Mouse (Mus musculus) small intestine, adult 2 months (tissue): ENCODE results near the gene Gli2.
A peak's percentile ranks its signal among the peaks of the same experiment; 100 is the strongest.

Experiments used
- CTCF ChIP-seq: fragments of 200-500 bp; IDR thresholded peaks from 2 replicates; pipeline ENCODE4 v1.5.1; 2012; ENCODE audit warnings: low read depth, mild to moderate bottlenecking, control low read depth, inconsistent platforms, low read length, moderate library complexity, mixed read lengths; ENCODE audit not compliant: insufficient replicate concordance, insufficient read length; ENCODE audit errors: extremely low read depth
- POLR2A ChIP-seq: fragments of 200-500 bp; IDR thresholded peaks from 2 replicates; pipeline ENCODE4 v1.6.1; 2012; ENCODE audit warnings: low read depth, mild to moderate bottlenecking, control low read depth, inconsistent platforms, low read length, moderate library complexity

- TF ChIP-seq POLR2A (no peak), CTCF (peak; percentile 34; the same call in 1 of the 2 replicates)
These were observed 21.5 kb upstream of the Gli2 start for GRCm38 (mm10) chr1:119074910-119075309.
